Mouse (Mus musculus) gastrocnemius, adult 2 months (tissue): ENCODE results near the gene Sprr3. TPM values are rescaled to one million over a fixed set of nuclear protein-coding genes. Genes with fewer than 3 reads are reported as not detected.

Source experiments
- DNase-seq: peaks from one replicate; pipeline ENCODE4 v3.0.0; 2022
- H3K27ac ChIP-seq: fragments of 200-600 bp; 2 replicates; pipeline ENCODE4 v1.8.1; 2022; ENCODE audit warnings: mild to moderate bottlenecking
- H3K4me3 ChIP-seq: fragments of 200-600 bp; 2 replicates; pipeline ENCODE4 v1.8.1; 2022; ENCODE audit warnings: mild to moderate bottlenecking, moderate library complexity
- CTCF ChIP-seq: fragments of 200-600 bp; IDR thresholded peaks from 2 replicates; pipeline ENCODE4 v1.8.1; 2022; ENCODE audit warnings: antibody characterized with exemption, mild to moderate bottlenecking, moderate library complexity
- intact Hi-C: fragments of 180-260 bp; cut with DNase I; formaldehyde crosslinking; loops from one replicate; pipeline ENCODE4 v1.15.1; 2025
- total RNA-seq, 2 experiments: library from RNA; stranded (reverse); gene quantifications; 2 replicates each; pipeline ENCODE4 v1.2.3; 2021

Sprr3 gene
- total RNA-seq, 2 experiments from 2014 or later, result not detected

- intact Hi-C loops, result no loop called here
- no peak for TF ChIP-seq CTCF
- Histone ChIP-seq H3K4me3 (no peak within 1 kb of the TSS), H3K27ac (no peak within 1 kb of the TSS)
- DNase-seq, result no peak
Measured at GRCm38 (mm10) chr3:92432282-92432681, 26.2 kb downstream of the Sprr3 start, which contains the start of gene Sprr2k. Gene Sprr2k, plus strand, starts transcription at chr3:92432582.

DNA sequence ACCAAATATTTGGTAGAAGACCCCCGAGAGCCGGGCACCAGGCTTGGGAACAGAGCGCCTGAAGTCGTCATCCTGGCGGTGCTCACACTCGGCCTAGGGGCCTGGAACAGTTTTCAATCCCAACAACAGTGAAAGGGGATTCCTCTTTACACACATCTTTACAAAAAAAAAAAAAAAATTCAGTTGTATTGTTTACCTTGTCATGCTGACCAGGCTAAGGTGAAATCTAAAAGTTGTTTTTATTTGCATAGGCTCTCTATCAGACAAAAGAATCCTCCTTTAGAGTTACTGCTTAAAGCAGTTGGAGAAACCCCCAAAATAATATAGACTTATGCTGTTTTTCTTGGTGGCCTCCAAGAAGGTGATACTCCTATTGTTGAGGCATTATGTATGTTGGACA lies 29.2 kb downstream of the Sprr3 start, which contains the start of gene Gm9774:
Gene Gm9774, minus strand, starts transcription at position 101 of the 400 bp plus-strand sequence.
- intact Hi-C loops, result no loop called here
- H3K4me3 ChIP-seq, result no peak within 1 kb of the TSS
- no peak within 1 kb of the TSS for H3K27ac ChIP-seq
- no peak for TF ChIP-seq CTCF
- DNase-seq, result no peak

- intact Hi-C loops, result no loop called here
- DNase-seq, result no peak
- Histone ChIP-seq H3K4me3 (no peak within 1 kb of the TSS), H3K27ac (no peak within 1 kb of the TSS)
- TF ChIP-seq CTCF, result no peak
Measured at GRCm38 (mm10) chr3:92417782-92418181, 40.7 kb downstream of the Sprr3 start, which contains the start of gene Sprr2j-ps. Gene Sprr2j-ps, plus strand, starts transcription at chr3:92418082.

GRCm38 (mm10) chr3:92407691-92408090 lies 50.8 kb downstream of the Sprr3 start, which contains the start of gene Sprr2i:
Gene Sprr2i, plus strand, starts transcription at chr3:92407991.
- DNase-seq, result no peak
- no peak within 1 kb of the TSS for H3K27ac ChIP-seq
- TF ChIP-seq CTCF, result no peak
- H3K4me3 ChIP-seq, result no peak within 1 kb of the TSS
- intact Hi-C loops, result no loop called here

Other genes starting within 250 kb of the Sprr3 start
- gene Sprr2a1, start 242.9 kb downstream of the Sprr3 start, total RNA-seq, result not detected
- not detected for gene Sprr2a2, start 242.8 kb downstream of the Sprr3 start, total RNA-seq
- gene Sprr2a3, start 173.3 kb downstream of the Sprr3 start, total RNA-seq, result not detected
- gene Sprr2b, start 142.1 kb downstream of the Sprr3 start, total RNA-seq, result not detected
- not detected for gene Sprr2d, start 119.6 kb downstream of the Sprr3 start, total RNA-seq
- gene Sprr2e, start 106.6 kb downstream of the Sprr3 start, total RNA-seq, result not detected
- gene Sprr2f, start 93.5 kb downstream of the Sprr3 start, total RNA-seq, result not detected
- not detected for gene Sprr2h, start 73.0 kb downstream of the Sprr3 start, total RNA-seq
- gene Sprr2i, start 50.7 kb downstream of the Sprr3 start, total RNA-seq, result not detected
- not detected for gene Sprr2j-ps, start 40.6 kb downstream of the Sprr3 start, total RNA-seq
- 1 to 10 TPM; 2.6 to 6.5 TPM for gene Gm9774, start 29.3 kb downstream of the Sprr3 start, total RNA-seq
- gene Sprr2k, start 26.1 kb downstream of the Sprr3 start, total RNA-seq, result not detected
- gene Sprr1b, start 19.9 kb downstream of the Sprr3 start, total RNA-seq, result not detected
- gene Sprr1a, start 27.2 kb upstream of the Sprr3 start, total RNA-seq, result not detected
- not detected for gene Sprr4, start 41.8 kb upstream of the Sprr3 start, total RNA-seq
- not detected for gene 2310046K23Rik, start 75.8 kb upstream of the Sprr3 start, total RNA-seq
- not detected for gene Ivl, start 115.0 kb upstream of the Sprr3 start, total RNA-seq
- gene Smcp, start 130.3 kb upstream of the Sprr3 start, total RNA-seq, result not detected
- not detected for gene 2210017I01Rik, start 148.8 kb upstream of the Sprr3 start, total RNA-seq
- not detected for gene Lce6a, start 162.9 kb upstream of the Sprr3 start, total RNA-seq
- not detected for gene Lce1a1, start 189.6 kb upstream of the Sprr3 start, total RNA-seq
- gene Lce1b, start 198.2 kb upstream of the Sprr3 start, total RNA-seq, result not detected
- gene Lce1a2, start 211.6 kb upstream of the Sprr3 start, total RNA-seq, result not detected
- gene Lce1c, start 220.5 kb upstream of the Sprr3 start, total RNA-seq, result not detected
- gene Lce1d, start 228.5 kb upstream of the Sprr3 start, total RNA-seq, result not detected